Mouse (Mus musculus): ENCODE measurements around the gene D030056L22Rik.

GRCm38 (mm10) chr19:18720337-18720736 lies 7.3 kb downstream of the D030056L22Rik start:
- TF ChIP-seq POLR2A (IDR thresholded peaks at IDR 0.05; ENCODE audit: low read depth, low read length) (no peak), MAX (IDR thresholded peaks at IDR 0.05; ENCODE audit: low read length) (no peak)

All from CH12.LX (cell line).